Mouse (Mus musculus) erythroblast, embryonic 14.5 days (primary cell): ENCODE results near the gene Prkca. TPM values are rescaled to one million over a fixed set of nuclear protein-coding genes. Genes with fewer than 3 reads are reported as not detected.

ENCODE experiments used
- H3K27me3 ChIP-seq: 2 replicates; pipeline ENCODE4 v1.6.1; 2012; ENCODE audit warnings: inconsistent platforms; ENCODE audit not compliant: control insufficient read depth
- H3K36me3 ChIP-seq: 2 replicates; pipeline ENCODE4 v1.6.1; 2012; ENCODE audit warnings: mild to moderate bottlenecking, inconsistent platforms; ENCODE audit not compliant: control insufficient read depth
- H3K4me1 ChIP-seq: 2 replicates; pipeline ENCODE4 v1.6.1; 2012; ENCODE audit warnings: inconsistent platforms; ENCODE audit not compliant: control insufficient read depth
- H3K4me3 ChIP-seq: replicated peaks from 2 replicates; pipeline ENCODE3; 2012; ENCODE audit warnings: moderate library complexity, mild to moderate bottlenecking, inconsistent platforms
- H3K9me3 ChIP-seq: 2 replicates; pipeline ENCODE4 v1.6.1; 2012; ENCODE audit warnings: low read length, inconsistent platforms, mixed read lengths; ENCODE audit not compliant: control insufficient read depth
- GATA1 ChIP-seq: IDR thresholded peaks from 2 replicates; pipeline ENCODE4 v1.6.1; 2012; ENCODE audit warnings: low read length, inconsistent platforms, mixed read lengths
- TAL1 ChIP-seq: IDR thresholded peaks from 3 replicates; pipeline ENCODE4 v1.6.1; 2012; ENCODE audit warnings: low read length, inconsistent platforms, mixed read lengths
- polyA plus RNA-seq: library from polyadenylated mRNA; stranded (reverse); fragments of >175 nt; gene quantifications from 2 replicates; pipeline ENCODE4 v1.2.3, GENCODE M21; 2012

The Prkca gene
- polyA plus RNA-seq, 1 experiment = 0.01 TPM

GRCm38 (mm10) chr11:108079946-108080650, 263.6 kb downstream of the Prkca start:
- no peak overlapping the region for H3K4me3 ChIP-seq
- no peaks in the 10 kb centered on the region for H3K9me3 ChIP-seq
- TF ChIP-seq GATA1 = no peak
- TF ChIP-seq TAL1 = no peak
- no peaks in the 10 kb centered on the region for H3K4me1 ChIP-seq
- no peaks in the 10 kb centered on the region for H3K27me3 ChIP-seq
- H3K36me3 ChIP-seq = no peaks in the 10 kb centered on the region

GRCm38 (mm10) chr11:108079454-108079853, 264.3 kb downstream of the Prkca start:
- Histone ChIP-seq H3K27me3 (no peaks in the 10 kb centered on the region), H3K9me3 (no peaks in the 10 kb centered on the region), H3K36me3 (no peaks in the 10 kb centered on the region), H3K4me1 (no peaks in the 10 kb centered on the region), H3K4me3 (no peak overlapping the region)
- TF ChIP-seq TAL1 (no peak), GATA1 (no peak)

GRCm38 (mm10) chr11:108077514-108077913, 266.2 kb downstream of the Prkca start:
- H3K4me3 ChIP-seq = no peak overlapping the region
- H3K27me3 ChIP-seq = no peaks in the 10 kb centered on the region
- H3K36me3 ChIP-seq = no peaks in the 10 kb centered on the region
- no peaks in the 10 kb centered on the region for H3K4me1 ChIP-seq
- TF ChIP-seq GATA1 (no peak), TAL1 (no peak)
- no peaks in the 10 kb centered on the region for H3K9me3 ChIP-seq

GRCm38 (mm10) chr11:108072606-108073243, 271.0 kb downstream of the Prkca start:
- Histone ChIP-seq H3K36me3 (no peaks in the 10 kb centered on the region), H3K4me3 (no peak overlapping the region), H3K9me3 (no peaks in the 10 kb centered on the region), H3K4me1 (no peaks in the 10 kb centered on the region), H3K27me3 (no peaks in the 10 kb centered on the region)
- no peak for TF ChIP-seq TAL1
- TF ChIP-seq GATA1 = no peak

GRCm38 (mm10) chr11:108071230-108071629, 272.5 kb downstream of the Prkca start:
- no peaks in the 10 kb centered on the region for H3K4me1 ChIP-seq
- H3K36me3 ChIP-seq = no peaks in the 10 kb centered on the region
- TF ChIP-seq GATA1 (no peak), TAL1 (no peak)
- no peaks in the 10 kb centered on the region for H3K27me3 ChIP-seq
- no peak overlapping the region for H3K4me3 ChIP-seq
- no peaks in the 10 kb centered on the region for H3K9me3 ChIP-seq

- Histone ChIP-seq H3K9me3 (no peaks in the 10 kb centered on the region), H3K27me3 (no peaks in the 10 kb centered on the region), H3K4me1 (no peaks in the 10 kb centered on the region), H3K4me3 (no peak overlapping the region), H3K36me3 (no peaks in the 10 kb centered on the region)
- TF ChIP-seq GATA1 (no peak), TAL1 (no peak)
These were observed 273.7 kb downstream of the Prkca start for GRCm38 (mm10) chr11:108070038-108070437.

GRCm38 (mm10) chr11:108068430-108068829, 275.3 kb downstream of the Prkca start:
- no peak overlapping the region for H3K4me3 ChIP-seq
- no peaks in the 10 kb centered on the region for H3K9me3 ChIP-seq
- no peaks in the 10 kb centered on the region for H3K36me3 ChIP-seq
- no peak for TF ChIP-seq GATA1
- no peak for TF ChIP-seq TAL1
- no peaks in the 10 kb centered on the region for H3K27me3 ChIP-seq
- H3K4me1 ChIP-seq = no peaks in the 10 kb centered on the region

GRCm38 (mm10) chr11:108067161-108067560, 276.6 kb downstream of the Prkca start:
- TF ChIP-seq GATA1 (no peak), TAL1 (no peak)
- no peaks in the 10 kb centered on the region for H3K27me3 ChIP-seq
- no peaks in the 10 kb centered on the region for H3K36me3 ChIP-seq
- no peak overlapping the region for H3K4me3 ChIP-seq
- H3K9me3 ChIP-seq = no peaks in the 10 kb centered on the region
- no peaks in the 10 kb centered on the region for H3K4me1 ChIP-seq

- Histone ChIP-seq H3K4me3 (no peak overlapping the region), H3K36me3 (no peaks in the 10 kb centered on the region), H3K4me1 (no peaks in the 10 kb centered on the region), H3K27me3 (no peaks in the 10 kb centered on the region), H3K9me3 (no peaks in the 10 kb centered on the region)
- no peak for TF ChIP-seq GATA1
- TF ChIP-seq TAL1 = no peak
These were observed 279.3 kb downstream of the Prkca start for GRCm38 (mm10) chr11:108064401-108064800.

- no peaks in the 10 kb centered on the region for H3K36me3 ChIP-seq
These were observed 280.6 kb downstream of the Prkca start for GRCm38 (mm10) chr11:108063096-108063495.

More at GRCm38 (mm10) chr11:108063096-108063495, 280.6 kb downstream of the Prkca start:
- Histone ChIP-seq H3K9me3 (no peaks in the 10 kb centered on the region), H3K4me1 (no peaks in the 10 kb centered on the region), H3K4me3 (no peak overlapping the region), H3K27me3 (no peaks in the 10 kb centered on the region)
- no peak for TF ChIP-seq GATA1
- no peak for TF ChIP-seq TAL1
